Mouse (Mus musculus) layer of hippocampus, adult 8-10 months (tissue): ENCODE results near the gene Gramd2. TPM values are rescaled to one million over a fixed set of nuclear protein-coding genes. Genes with fewer than 3 reads are reported as not detected.

Experiments
- DNase-seq, 2 experiments: peaks; one replicate each; pipeline ENCODE4 v3.0.0; 2022; ENCODE audit warnings: low spot score in 2 of 2
- total RNA-seq, 4 experiments: library from RNA; stranded (reverse); gene quantifications; 2 replicates each; pipeline ENCODE4 v1.2.4; 2022

Gene Gramd2
- total RNA-seq = 1 to 10 TPM; 6.5 to 9.7 (median 7.3) TPM

DNA sequence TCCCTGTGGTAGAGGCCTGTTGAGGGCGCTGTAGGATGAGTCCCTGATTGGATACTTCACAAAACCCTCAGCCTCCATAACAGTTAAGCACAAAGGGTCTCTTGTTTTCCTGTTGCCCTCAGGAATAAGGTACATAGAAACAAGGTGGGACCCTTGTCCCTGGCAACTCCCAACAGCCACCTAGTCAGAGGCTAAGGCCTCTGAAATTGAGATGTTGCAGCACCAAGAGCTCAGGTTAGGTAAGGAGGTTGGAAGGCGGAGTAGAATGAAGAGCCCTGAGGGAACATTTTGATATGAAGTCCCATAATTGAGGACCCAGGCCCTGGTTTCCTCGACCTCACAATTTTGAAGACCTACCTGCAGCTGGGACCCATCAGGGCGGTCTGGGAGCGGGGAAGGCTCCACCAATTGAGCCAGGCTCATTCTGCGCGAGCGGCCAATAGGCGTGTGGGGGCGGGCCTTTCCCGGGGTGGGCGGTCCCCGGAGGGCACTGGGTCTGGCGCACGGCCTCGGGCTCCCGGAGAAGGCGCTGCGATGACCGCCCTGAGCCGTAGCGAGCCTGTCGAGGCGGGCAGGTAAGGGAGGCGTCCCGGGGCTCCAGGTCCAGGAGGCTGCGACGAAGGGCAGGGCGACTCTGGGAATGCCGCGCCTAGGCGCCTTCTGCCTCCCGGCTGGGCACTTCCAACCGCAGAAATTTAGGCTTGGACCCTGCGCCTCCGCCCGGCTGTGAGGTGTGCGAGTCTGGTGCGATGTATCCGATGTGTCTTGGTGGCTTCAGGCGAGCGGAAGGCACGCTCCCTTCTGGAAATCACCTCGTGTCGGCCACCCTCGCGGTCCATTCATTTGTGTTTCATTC, at the start of gene Gramd2:
Gramd2 (plus strand) TSS at position 467 of the 856 bp plus-strand sequence.
- no peak for DNase-seq

DNA sequence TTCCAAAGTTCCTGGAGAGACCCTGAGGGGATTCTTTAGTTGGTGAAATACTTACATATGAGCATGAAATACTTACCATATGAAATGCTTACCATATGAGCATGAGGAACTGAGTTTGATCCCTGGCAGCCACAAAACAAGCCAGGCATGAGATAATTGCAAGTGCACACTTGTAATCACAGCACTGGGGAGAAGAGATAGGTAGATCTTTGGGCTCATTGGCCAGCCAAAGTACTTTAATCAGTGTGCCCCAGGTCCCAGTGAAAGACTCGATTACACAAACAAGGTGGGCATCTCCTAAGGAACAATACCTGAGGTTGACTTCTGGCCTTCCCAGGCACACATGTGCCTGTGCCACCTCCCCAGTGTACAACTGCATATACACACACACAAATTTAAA, 41.6 kb upstream of the Gramd2 start:
- DNase-seq = no peak

DNA sequence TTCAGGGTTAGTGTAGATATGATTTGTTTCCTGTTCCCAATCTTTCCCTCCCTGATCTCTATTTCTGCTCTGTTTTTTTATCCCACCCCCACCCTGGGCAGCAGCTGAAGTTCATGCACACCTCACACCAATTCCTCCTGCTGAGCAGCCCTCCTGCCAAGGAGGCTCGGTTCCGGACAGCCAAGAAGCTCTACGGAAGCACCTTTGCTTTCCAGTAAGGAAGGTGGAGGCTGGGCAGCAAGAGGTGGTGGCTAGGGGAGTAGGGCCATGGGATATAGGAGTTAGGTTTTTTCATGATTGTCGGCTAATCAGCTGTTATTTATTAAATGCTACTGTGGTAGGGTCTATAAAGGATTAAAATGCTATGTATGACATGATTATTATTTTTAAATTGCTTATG, 40.0 kb upstream of the Gramd2 start:
- no peak for DNase-seq

- no peak for DNase-seq
Measured at GRCm38 (mm10) chr9:59641320-59641719, 38.6 kb upstream of the Gramd2 start.

- DNase-seq = no peak
Measured at GRCm38 (mm10) chr9:59649911-59650310, 30.0 kb upstream of the Gramd2 start.

DNA sequence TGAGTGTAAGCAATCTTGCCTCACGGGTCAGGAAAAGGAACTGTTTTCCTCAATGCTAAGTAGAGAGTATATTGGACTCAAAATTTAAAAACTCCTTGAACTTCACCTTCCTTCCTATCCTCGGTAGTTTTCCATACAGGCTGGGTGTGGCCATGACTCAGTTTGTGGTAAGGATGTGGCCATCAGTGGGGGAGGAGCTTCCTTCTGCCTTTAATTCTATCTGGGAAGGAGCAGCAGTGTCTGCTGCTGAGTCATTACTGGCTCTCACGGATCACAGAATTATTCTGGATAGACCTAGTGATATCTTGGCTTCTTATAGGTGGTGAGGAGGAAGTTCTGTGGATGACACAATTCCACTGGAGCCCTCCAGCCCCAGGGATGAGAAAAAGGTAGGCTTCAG, 26.6 kb upstream of the Gramd2 start:
- DNase-seq = no peak

DNA sequence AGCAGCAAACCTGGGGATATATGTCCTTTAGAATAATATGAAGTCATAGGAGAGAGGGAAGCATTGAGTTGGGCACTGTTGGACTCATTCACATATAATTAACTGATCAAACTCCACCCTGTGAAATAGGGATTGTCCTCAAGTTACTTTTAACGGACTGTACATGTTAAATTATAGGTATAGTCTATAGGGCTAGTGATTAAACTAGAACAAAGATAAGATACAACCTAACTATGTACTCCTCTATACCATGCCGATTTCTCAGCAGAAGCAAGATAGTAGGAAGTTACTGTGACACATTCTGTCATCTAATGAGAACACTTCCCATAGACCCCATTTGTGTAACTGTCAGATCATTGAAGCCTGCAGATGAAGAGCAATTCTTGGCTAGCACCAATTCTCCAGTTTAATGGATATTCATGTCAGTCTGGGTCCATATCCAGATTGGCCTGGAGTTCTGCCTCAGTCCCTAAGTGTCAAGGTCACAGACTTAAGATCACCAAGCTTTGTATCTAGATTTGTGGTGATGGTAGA, 25.4 kb upstream of the Gramd2 start:
- DNase-seq = no peak

GRCm38 (mm10) chr9:59655958-59656634, 23.8 kb upstream of the Gramd2 start, which contains the start of gene Pkm:
TSS of gene Pkm (plus strand) at chr9:59656368.
- DNase-seq = peak; percentile 96 to 97

DNA sequence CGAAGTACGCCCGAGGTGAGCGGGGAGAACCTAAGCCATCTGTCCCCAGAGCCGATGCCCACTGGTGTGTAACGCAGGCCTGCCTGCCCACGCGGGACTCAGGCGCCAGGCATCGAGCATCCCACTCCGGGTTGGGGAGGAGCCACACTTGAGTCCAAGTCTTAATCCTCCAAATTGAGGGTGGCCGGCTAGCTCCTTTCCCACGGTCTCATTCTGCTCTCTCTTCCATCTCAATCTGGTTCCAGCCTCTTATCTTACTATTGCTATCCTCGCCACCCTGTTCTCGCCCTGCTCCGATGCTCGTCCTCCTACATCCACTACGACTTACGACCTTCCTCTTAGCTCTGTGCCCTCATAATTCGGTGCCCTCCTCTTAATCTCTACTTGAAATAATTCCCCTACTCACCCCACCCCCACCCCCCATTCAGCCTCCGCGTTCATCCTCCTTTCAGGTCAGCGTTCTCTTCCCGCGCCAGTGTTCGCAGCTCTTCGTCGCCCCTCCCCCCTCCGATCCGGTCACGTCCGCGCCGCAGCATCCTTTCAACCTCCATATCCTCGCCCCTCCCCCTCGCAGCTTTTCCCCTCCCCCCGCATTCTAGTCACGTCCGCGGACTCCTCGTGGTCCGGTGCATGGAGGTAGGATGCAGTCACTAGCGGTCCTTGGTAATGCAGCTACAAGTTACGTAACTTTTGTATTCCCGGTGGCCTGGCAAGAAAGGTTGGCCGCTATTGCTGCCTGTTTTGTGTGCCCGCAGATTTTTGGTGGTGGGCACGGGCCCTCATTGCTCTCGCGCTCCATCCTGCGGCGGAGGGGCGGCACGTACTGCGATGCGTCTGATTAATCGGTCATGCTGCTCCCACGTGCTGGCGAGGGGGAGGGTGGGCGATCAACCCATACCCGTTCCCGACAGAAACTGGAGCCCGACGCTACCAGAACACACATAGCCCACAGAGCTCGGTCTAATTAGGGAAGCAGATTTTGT, 23.0 kb upstream of the Gramd2 start:
- peak; percentile 84 for DNase-seq

- DNase-seq = no peak
Measured at GRCm38 (mm10) chr9:59658146-59658545, 21.8 kb upstream of the Gramd2 start.

DNA sequence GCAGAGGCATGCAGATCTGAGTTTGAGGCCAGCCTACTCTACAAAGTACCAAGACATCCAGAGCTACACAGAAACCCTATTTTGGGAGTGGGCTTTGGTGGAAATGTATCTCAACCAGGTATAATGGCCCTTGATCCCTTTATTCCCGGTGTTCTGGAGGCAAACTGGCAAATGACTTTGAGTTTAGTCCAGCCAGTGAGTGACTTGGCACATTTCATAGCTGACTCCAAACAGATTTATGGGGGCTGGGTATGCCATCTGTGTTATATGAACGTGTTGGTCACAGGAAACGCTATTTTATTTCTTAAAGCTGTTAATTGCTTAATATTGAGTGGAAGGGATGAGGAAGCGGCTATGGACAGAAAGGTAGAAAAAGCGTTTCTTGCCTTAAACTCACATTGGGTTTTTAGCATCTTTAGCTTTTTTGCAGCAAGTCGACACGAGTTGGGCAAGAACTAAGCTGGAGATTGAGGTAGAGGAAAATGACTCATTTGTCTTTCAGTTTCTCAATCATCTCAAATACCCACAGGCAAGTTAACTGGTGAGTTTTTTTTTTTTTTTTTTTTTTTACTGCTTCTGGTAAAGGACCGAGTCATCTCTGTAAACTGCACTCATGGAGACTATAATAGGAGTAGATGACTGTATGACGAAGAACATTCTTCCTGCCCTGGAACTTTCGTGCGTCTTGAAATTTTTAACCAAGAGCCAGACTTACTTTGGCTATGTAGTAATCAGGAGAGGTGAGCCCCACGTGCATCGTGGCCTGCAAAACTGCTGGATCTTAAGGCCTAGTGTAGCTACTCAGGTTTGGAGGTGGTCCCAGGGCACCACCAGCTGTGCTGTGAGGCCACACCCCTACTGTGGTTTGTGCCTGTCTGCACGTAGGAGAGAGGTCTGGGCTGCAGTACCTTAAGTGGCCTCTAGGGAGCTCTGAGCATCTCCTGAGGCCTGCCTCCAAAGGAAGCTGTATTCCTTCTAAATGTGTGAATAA, 20.6 kb upstream of the Gramd2 start:
- DNase-seq = peak; percentile 71 to 80

- no peak for DNase-seq
Measured at GRCm38 (mm10) chr9:59660421-59660820, 19.5 kb upstream of the Gramd2 start.

DNA sequence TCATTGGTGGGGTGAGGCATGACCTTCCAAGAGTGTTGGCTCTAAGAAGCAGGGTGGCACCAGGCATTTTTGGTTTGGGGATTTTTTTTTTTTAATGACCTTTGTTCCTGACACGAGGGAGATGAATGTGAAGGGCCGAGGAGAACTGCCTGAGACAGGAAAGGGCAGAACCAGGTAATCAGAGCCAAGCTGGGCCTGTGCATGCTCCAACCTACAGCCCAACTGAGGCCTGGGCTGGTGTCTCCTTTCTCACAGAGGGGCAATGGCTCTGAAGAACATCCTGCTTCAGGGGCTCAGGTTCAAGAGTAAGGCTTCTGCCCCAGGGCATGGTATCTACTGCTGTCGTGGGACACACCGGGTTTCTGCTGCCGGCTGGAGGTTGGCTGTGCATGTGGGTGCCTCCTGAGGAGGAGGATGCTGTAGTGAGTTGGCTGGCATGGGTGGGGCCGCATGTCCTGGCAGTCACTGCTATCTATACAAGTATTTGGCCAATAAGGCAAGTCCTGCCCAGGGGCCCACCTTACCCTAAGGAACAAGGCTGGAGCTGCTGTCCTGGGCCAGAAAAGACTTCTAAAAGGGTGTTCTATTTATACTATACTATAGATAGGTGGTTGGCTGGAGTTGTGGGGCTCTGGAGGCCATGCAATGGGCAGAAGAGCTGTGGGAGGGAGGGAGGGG, 18.5 kb upstream of the Gramd2 start:
- DNase-seq = no peak

GRCm38 (mm10) chr9:59663226-59663625, 16.7 kb upstream of the Gramd2 start:
- DNase-seq = no peak

DNA sequence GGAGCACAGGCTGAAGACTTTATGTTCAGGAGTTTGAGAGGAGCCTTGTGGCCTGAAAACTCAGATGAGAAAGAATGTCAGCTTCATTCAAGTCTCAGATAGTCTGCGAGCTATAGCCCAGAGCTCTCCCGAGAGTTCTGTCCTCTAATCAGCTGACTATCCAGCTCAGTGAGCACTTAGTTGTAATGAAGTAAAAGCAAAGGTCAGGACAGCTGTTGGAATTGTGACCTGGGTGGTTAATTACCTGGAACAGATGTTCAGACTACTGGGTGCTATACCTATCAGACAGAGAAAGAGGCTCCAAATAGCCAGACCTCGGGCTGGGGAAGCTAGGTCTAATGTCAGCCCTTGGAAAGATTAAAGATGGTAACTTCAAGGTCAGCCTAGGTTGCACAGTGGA, 16.0 kb upstream of the Gramd2 start:
- DNase-seq = no peak

DNA sequence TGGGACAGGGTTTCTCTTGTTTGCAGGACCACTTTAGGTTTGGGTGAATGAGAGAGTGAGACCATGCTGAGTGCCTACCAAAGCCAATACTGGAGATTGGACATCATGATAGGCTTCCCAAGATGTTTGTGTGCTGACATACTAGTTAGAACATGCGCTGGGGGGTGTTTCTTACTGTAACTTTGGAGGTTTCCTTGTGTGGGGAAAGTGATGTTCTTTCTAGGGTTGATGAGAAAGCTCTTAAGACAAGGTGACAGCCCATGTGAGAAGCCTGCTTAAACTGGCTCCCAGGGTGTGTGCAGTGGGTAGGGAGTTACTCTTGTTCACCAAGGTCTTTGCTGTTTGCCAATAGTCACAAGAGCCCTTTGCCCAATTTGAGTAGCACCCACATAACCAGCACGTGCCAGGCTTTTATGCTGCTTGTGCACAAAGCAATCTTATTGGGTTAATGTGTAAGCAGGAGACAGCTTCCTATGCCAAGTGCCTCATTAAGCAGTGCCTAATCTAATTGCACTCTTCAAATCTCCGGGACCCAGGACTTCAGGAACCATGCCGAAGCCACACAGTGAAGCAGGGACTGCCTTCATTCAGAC, 15.2 kb upstream of the Gramd2 start:
- DNase-seq = no peak

GRCm38 (mm10) chr9:59666016-59666415, 13.9 kb upstream of the Gramd2 start:
- DNase-seq = no peak

DNA sequence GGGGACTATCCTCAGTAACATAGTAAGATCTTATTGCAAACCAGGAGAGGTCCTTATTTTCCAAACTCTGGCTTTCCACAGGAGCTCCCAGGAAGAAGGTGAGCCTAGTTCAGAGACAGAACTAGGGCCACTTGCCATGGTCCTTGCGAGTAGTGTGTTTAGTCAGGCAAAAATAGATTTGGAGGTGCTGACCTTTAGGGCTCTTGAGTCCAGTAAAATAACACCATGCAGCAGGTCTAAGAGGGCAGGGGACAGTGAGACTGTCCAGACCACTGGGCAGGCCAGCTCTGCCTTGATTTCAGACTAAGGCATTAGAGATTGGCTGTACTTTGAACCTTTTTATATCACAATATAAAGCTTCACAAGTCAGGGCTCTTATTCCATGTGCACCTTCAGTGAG, 13.1 kb upstream of the Gramd2 start:
- DNase-seq = no peak

- DNase-seq = no peak
Measured at GRCm38 (mm10) chr9:59667250-59667649, 12.7 kb upstream of the Gramd2 start.
